Mouse (Mus musculus) layer of hippocampus, adult 8-10 months (tissue): ENCODE measurements around the gene Fbxw7. TPM values are rescaled to one million over a fixed set of nuclear protein-coding genes. Genes with fewer than 3 reads are reported as not detected.
A peak's percentile ranks its signal among the peaks of the same experiment; 100 is the strongest.

Experiments used
- DNase-seq, 2 experiments: peaks; one replicate each; pipeline ENCODE4 v3.0.0; 2022; ENCODE audit warnings: low spot score in 2 of 2
- total RNA-seq, 4 experiments: library from RNA; stranded (reverse); gene quantifications; 2 replicates each; pipeline ENCODE4 v1.2.4; 2022

Fbxw7 gene
- total RNA-seq, 4 experiments from 2014 or later = 154 to 165 (median 158) TPM

- DNase-seq = no peak
Observed at GRCm38 (mm10) chr3:84883817-84884483, 68.9 kb downstream of the Fbxw7 start.

DNA sequence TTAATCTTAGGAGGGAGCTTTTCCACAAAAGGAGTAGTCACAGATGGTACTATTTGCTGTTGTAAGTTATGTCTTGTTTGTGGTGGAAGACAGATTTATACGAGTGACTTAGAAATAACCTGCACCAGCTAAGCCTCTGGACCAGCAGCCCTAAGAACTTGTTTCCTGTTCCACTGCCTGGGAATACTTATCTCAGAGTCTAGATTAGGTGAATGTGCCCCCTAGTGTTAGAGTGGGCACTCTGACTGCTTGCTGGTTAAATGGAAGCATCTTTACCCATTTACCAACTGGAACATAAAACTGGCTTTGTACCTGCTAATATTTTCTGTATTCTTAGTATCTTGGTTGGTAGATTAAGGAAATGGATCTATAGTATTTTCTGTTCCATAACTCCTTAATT is 74.6 kb downstream of the Fbxw7 start:
- no peak for DNase-seq

GRCm38 (mm10) chr3:84890983-84891382 is 75.9 kb downstream of the Fbxw7 start:
- DNase-seq = no peak

DNA sequence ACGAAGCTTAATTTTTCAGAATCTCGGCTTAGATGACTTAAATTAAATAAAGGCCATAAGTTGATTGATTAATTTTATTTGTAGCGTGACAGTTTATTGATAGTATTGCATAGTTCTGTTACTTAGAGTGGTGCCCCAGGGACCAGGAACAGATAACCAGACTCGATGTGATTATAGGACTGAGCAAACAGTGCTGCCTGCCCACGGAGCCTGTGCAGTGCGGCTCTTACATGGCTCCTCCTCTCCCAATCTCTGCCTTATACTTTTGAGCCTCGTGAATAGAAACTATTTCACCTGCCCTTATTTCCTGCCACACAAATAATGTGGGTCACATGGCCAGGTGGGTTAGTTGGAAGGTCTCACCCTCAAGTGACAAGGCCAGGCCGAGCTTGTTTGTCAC is 82.9 kb downstream of the Fbxw7 start:
- DNase-seq = no peak

DNA sequence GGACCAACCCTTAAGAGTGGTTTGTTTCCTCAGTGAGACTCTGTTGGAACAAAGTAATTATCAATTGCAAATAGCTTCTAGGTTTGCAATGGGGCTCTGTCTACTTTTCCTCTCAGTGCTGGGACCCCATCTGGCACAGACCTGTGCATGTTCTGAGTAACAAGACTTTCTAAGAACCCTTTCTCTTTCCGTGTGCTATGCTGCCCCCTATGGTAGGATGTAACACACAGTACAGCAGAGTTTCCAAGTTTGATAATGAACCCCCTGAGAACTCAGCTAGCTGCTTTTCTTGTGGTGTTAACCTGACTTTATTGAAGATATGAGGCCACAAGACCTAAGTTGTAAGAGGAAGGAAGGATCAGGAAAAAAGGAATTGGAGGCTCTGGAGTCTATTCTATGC is 91.5 kb downstream of the Fbxw7 start:
- DNase-seq = no peak

- no peak for DNase-seq
Observed at GRCm38 (mm10) chr3:84914284-84914683, 99.2 kb downstream of the Fbxw7 start.

DNA sequence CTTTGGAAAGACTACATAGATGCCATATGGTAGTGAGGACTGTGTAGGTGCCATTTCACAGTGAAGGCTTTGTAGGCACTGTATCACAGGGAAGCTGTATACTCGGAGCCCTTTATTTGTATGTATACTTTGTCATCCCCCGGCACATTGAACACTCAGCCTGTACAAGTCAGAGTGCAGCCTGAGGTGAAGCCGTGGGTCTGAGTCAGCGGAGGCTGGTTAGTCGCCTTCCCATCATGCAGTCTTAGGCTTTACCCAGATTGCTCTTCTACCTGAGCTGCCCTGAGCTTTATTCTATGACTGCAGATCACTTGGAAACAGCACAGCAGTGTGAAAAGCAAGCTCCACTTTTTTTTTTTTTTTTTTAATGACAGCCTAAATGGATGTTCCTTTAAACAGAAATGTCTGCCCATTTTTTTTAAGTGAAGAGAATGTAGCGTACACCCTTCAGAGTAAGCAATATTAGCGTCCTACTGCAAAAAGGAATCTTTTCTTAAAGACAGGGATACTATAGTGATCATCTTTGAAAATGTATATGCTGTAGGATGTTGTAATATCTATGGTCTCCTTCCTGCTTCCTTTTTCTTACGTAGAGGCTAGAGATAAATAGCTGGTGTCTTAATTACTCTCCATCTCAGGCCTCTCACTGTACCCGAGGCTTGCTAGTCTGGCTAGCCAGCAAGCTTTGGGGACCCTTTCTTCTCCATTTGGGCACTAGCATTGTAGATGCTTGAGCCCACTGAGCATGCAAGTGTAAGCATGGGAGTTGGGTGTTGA is 103.0 kb downstream of the Fbxw7 start:
- DNase-seq = no peak

GRCm38 (mm10) chr3:84921704-84922420 is 106.8 kb downstream of the Fbxw7 start:
- DNase-seq = peak in 1 of 2 experiments; percentile 28

- DNase-seq = no peak
Observed at GRCm38 (mm10) chr3:84923256-84923655, 108.2 kb downstream of the Fbxw7 start.

GRCm38 (mm10) chr3:84923670-84924069 is 108.6 kb downstream of the Fbxw7 start:
- no peak for DNase-seq

DNA sequence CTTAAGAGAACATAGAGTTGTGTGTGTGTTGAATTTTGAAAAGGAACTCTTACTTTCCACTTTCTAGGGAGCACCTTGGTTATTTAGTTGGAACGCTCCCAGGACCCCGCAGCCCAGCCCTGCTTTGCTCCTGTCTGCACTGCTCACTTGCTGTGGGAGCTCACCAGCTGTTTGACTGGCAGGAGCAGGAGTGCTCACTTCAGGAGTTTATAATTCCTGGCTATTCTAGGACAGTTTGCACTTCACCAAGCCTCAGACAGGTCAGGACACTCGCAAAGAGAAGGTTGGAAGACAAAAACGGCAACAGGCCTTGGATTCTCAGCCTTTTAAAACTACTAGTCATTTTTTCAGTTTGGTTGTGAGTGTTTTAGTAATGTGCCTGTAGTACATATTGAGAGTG is 110.2 kb downstream of the Fbxw7 start:
- DNase-seq = no peak

- no peak for DNase-seq
Observed at GRCm38 (mm10) chr3:84926140-84926539, 111.1 kb downstream of the Fbxw7 start.

GRCm38 (mm10) chr3:84927168-84927794 is 112.2 kb downstream of the Fbxw7 start:
- no peak for DNase-seq

- no peak for DNase-seq
Observed at GRCm38 (mm10) chr3:84927901-84928300, 112.8 kb downstream of the Fbxw7 start.

GRCm38 (mm10) chr3:84929171-84929570 is 114.1 kb downstream of the Fbxw7 start:
- no peak for DNase-seq

DNA sequence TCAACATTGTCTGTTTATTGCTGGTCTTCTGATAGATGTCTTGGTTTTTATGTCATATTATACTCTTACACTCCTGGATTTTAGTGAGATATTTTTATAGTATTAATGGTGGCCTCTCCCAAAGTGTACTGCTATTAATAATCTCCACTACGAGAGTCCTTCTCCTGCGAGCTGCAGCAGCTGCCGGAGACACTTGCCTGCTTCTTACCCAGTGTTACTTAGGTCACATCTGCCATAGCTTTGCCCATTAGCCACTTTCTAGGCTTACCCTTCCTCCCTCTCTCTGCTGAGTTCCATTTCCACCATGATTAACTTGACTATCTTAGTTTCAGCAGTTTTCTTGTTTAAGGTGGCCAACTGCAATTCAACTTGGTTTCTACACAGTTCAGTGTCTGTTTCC is 115.6 kb downstream of the Fbxw7 start:
- no peak for DNase-seq

GRCm38 (mm10) chr3:84935729-84936128 is 120.7 kb downstream of the Fbxw7 start:
- no peak for DNase-seq

- no peak for DNase-seq
Observed at GRCm38 (mm10) chr3:84936252-84936651, 121.2 kb downstream of the Fbxw7 start.

- no peak for DNase-seq
Observed at GRCm38 (mm10) chr3:84936956-84937355, 121.9 kb downstream of the Fbxw7 start.

GRCm38 (mm10) chr3:84937360-84938355 is 122.6 kb downstream of the Fbxw7 start:
- peak; percentile 47 to 65 for DNase-seq

DNA sequence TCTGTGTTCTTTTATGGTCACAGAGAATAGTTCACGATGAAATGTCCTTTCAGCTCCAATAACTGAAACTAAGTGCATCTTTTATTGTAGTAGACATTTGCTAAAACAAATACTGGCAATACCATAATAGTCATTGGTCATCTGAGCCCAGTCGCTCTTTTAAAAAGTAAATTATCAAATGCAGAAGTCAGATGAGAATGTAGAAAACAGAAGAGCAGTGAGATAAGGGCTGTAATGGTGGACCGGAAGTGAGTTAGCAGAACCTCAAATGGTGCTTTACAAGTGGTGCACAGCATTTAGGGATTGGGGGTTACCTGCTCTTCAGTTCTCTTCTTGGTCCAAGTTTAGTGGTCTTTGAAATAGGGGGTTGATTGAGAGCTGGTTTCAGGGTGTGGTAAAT is 129.9 kb downstream of the Fbxw7 start:
- no peak for DNase-seq
